Mouse (Mus musculus) E14TG2a.4 (cell line): ENCODE results near the gene Nek11.

ENCODE experiments used
- CTCF ChIP-seq: conservative IDR thresholded peaks from 2 replicates; pipeline ENCODE4 v1.5.1; 2014; ENCODE audit warnings: low read length
- NANOG ChIP-seq: IDR thresholded peaks from 2 replicates; pipeline ENCODE4 v1.6.1; 2014; ENCODE audit warnings: borderline replicate concordance, low read length, mixed read lengths

- TF ChIP-seq CTCF (no peak), NANOG (no peak)
Observed at GRCm38 (mm10) chr9:105244024-105244423, 151.3 kb downstream of the Nek11 start.
